Mouse (Mus musculus): ENCODE data around the gene Klhl25.
"Not testable (repeated sequence)": the region's sequence is repeated elsewhere in the genome, so short reads cannot be mapped to it uniquely, and the experiment has no call there.

Gene Klhl25

GRCm38 (mm10) chr7:75872255-75872654, 24.1 kb downstream of the Klhl25 start:
- no peak for DNase-seq (ENCODE audit: extremely low spot score, low read depth, low spot score)

GRCm38 (mm10) chr7:75872697-75873096, 24.6 kb downstream of the Klhl25 start:
- DNase-seq (ENCODE audit: extremely low spot score, low read depth, low spot score): no peak

GRCm38 (mm10) chr7:75873216-75873615, 25.1 kb downstream of the Klhl25 start:
- DNase-seq (ENCODE audit: extremely low spot score, low read depth, low spot score): no peak

- DNase-seq (ENCODE audit: extremely low spot score, low read depth, low spot score): no peak
Measured at GRCm38 (mm10) chr7:75873746-75874145, 25.6 kb downstream of the Klhl25 start.

GRCm38 (mm10) chr7:75879436-75879835, 31.3 kb downstream of the Klhl25 start:
- DNase-seq (ENCODE audit: extremely low spot score, low read depth, low spot score): not testable (repeated sequence)

GRCm38 (mm10) chr7:75880236-75880635, 32.1 kb downstream of the Klhl25 start:
- DNase-seq (ENCODE audit: extremely low spot score, low read depth, low spot score): no peak

GRCm38 (mm10) chr7:75880650-75881049, 32.5 kb downstream of the Klhl25 start:
- DNase-seq (ENCODE audit: extremely low spot score, low read depth, low spot score): peak; percentile 31

- no peak for DNase-seq (ENCODE audit: extremely low spot score, low read depth, low spot score)
Measured at GRCm38 (mm10) chr7:75881376-75881775, 33.3 kb downstream of the Klhl25 start.

- no peak for DNase-seq (ENCODE audit: extremely low spot score, low read depth, low spot score)
Measured at GRCm38 (mm10) chr7:75881791-75882190, 33.7 kb downstream of the Klhl25 start.

- DNase-seq (ENCODE audit: extremely low spot score, low read depth, low spot score): no peak
Measured at GRCm38 (mm10) chr7:75891466-75891865, 43.4 kb downstream of the Klhl25 start.

GRCm38 (mm10) chr7:75892737-75893136, 44.6 kb downstream of the Klhl25 start:
- no peak for DNase-seq (ENCODE audit: extremely low spot score, low read depth, low spot score)

GRCm38 (mm10) chr7:75893709-75894108, 45.6 kb downstream of the Klhl25 start:
- no peak for DNase-seq (ENCODE audit: extremely low spot score, low read depth, low spot score)

GRCm38 (mm10) chr7:75897041-75897440, 48.9 kb downstream of the Klhl25 start:
- no peak for DNase-seq (ENCODE audit: extremely low spot score, low read depth, low spot score)

- no peak for DNase-seq (ENCODE audit: extremely low spot score, low read depth, low spot score)
Measured at GRCm38 (mm10) chr7:75899102-75899501, 51.0 kb downstream of the Klhl25 start.

- DNase-seq (ENCODE audit: extremely low spot score, low read depth, low spot score): no peak
Measured at GRCm38 (mm10) chr7:75899517-75899916, 51.4 kb downstream of the Klhl25 start.

- DNase-seq (ENCODE audit: extremely low spot score, low read depth, low spot score): no peak
Measured at GRCm38 (mm10) chr7:75899954-75900353, 51.8 kb downstream of the Klhl25 start.

GRCm38 (mm10) chr7:75905145-75905544, 57.0 kb downstream of the Klhl25 start:
- DNase-seq (ENCODE audit: extremely low spot score, low read depth, low spot score): no peak

GRCm38 (mm10) chr7:75910035-75910651, 62.0 kb downstream of the Klhl25 start:
- peak; percentile 54 for DNase-seq (ENCODE audit: extremely low spot score, low read depth, low spot score)

- no peak for DNase-seq (ENCODE audit: extremely low spot score, low read depth, low spot score)
Measured at GRCm38 (mm10) chr7:75910652-75911035, 62.5 kb downstream of the Klhl25 start.

GRCm38 (mm10) chr7:75913952-75914351, 65.8 kb downstream of the Klhl25 start:
- DNase-seq (ENCODE audit: extremely low spot score, low read depth, low spot score): peak; percentile 64

- DNase-seq (ENCODE audit: extremely low spot score, low read depth, low spot score): not testable (repeated sequence)
Measured at GRCm38 (mm10) chr7:75915550-75915949, 67.4 kb downstream of the Klhl25 start.

- DNase-seq (ENCODE audit: extremely low spot score, low read depth, low spot score): no peak
Measured at GRCm38 (mm10) chr7:75917662-75918061, 69.6 kb downstream of the Klhl25 start.

GRCm38 (mm10) chr7:75919745-75920144, 71.6 kb downstream of the Klhl25 start:
- not testable (repeated sequence) for DNase-seq (ENCODE audit: extremely low spot score, low read depth, low spot score)
